Mouse (Mus musculus) retina, adult 2 months (tissue): ENCODE data around the gene Clps.

Experiments used
- DNase-seq: peaks from one replicate; pipeline ENCODE4 v3.0.0-alpha.2; 2012; ENCODE audit warnings: low read depth, low spot score

The Clps gene

GRCm38 (mm10) chr17:28518615-28519071, 41.9 kb downstream of the Clps start:
- DNase-seq, result no peak

GRCm38 (mm10) chr17:28517956-28518614, 42.5 kb downstream of the Clps start:
- DNase-seq, result no peak

GRCm38 (mm10) chr17:28517441-28517955, 43.1 kb downstream of the Clps start, which contains the start of gene Fkbp5:
Fkbp5 (minus strand) TSS chr17:28517527.
- DNase-seq, result no peak

GRCm38 (mm10) chr17:28516881-28517280, 43.7 kb downstream of the Clps start:
- no peak for DNase-seq

- no peak for DNase-seq
Observed at GRCm38 (mm10) chr17:28515431-28516341, 44.9 kb downstream of the Clps start.

GRCm38 (mm10) chr17:28514555-28514954, 46.0 kb downstream of the Clps start:
- DNase-seq, result no peak

GRCm38 (mm10) chr17:28513844-28514243, 46.7 kb downstream of the Clps start:
- DNase-seq, result no peak

- DNase-seq, result no peak
Observed at GRCm38 (mm10) chr17:28513337-28513736, 47.2 kb downstream of the Clps start.

GRCm38 (mm10) chr17:28512696-28513095, 47.9 kb downstream of the Clps start:
- no peak for DNase-seq

- no peak for DNase-seq
Observed at GRCm38 (mm10) chr17:28511616-28512541, 48.7 kb downstream of the Clps start.

- DNase-seq, result no peak
Observed at GRCm38 (mm10) chr17:28510445-28511342, 49.9 kb downstream of the Clps start.
